Mouse (Mus musculus) erythroblast, adult 5-6 weeks (primary cell): ENCODE results near the gene Asap3. TPM values are rescaled to one million over a fixed set of nuclear protein-coding genes. Genes with fewer than 3 reads are reported as not detected.

Experiments used
- ATAC-seq: replicated peaks from 2 replicates; pipeline ENCODE4 v1.8.0; 2016; ENCODE audit warnings: moderate number of reproducible peaks, mild to moderate bottlenecking, moderate TSS enrichment, inconsistent platforms; ENCODE audit not compliant: poor library complexity, low FRiP score, severe bottlenecking
- total RNA-seq, 2 experiments: library from RNA; stranded (forward) in 1 of 2; stranded (reverse) in 1 of 2; fragments of 150-400 nt in 1 of 2; fragments of 200-764, 138-1000 nt in 1 of 2; gene quantifications; 2 replicates each; pipeline versions ENCODE4 v1.2.3 to v1.2.4; 2015 to 2017; ENCODE audit warnings: low replicate concordance in 2 of 2

Asap3 gene
- total RNA-seq, 2 experiments from 2014 or later = 0.19 to 0.43 TPM

DNA sequence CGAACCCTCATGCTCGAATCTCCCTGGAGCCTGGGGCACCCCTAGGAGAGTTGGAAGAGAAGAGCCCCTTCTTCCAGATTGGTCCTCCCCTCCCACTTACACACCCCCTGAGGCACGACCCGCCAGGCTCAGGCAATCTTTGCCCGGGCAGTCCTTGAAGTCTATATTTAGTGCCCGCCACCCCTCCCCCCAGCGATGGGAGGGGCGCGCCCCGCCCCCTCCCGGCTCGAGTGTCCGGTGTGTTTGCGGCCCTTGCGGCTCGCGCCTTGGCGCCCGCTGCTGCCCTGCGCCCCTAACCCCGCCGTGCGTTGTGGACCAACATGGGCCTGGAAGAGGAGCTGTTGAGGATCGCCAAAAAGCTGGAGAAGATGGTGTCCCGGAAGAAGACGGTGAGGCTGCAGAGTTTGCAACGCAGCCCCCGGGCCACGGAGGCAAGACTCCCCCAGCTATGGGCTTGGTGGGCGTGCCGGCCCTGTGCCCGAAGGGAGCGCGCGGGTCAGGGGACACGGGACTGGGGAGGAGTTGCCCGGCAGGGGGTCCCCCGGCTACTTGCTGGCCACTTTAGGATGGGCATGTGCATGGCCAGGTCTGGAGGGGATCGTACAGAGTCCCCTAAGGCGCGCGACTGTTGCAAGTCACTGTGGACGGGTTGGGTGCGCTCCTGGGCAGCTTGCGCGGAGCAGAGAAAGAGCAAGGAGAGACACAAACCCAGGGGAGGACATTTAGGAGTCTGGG lies 41.7 kb downstream of the Asap3 start, which contains the start of gene Tcea3:
Gene Tcea3 (plus strand): TSS at position 1 of the 735 bp plus-strand sequence.
- no peak for ATAC-seq

GRCm38 (mm10) chr4:136248464-136249331 lies 42.5 kb downstream of the Asap3 start:
- ATAC-seq = no peak

DNA sequence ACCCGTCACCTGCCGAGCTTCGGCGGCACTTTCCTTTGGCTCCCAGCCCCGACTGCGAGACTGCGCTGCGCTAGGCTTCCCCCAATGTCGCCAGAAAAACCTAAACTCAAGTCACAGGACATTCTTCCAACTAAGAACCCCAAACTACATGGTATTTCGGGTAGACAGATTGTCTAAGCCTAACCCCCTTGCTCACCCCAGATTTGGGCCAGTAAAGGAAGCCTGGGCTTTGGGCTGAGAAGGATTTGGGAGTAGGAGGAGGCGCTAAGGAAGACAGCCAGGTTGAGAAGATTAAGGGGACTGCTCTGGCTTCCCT lies 43.1 kb downstream of the Asap3 start:
- ATAC-seq = no peak

DNA sequence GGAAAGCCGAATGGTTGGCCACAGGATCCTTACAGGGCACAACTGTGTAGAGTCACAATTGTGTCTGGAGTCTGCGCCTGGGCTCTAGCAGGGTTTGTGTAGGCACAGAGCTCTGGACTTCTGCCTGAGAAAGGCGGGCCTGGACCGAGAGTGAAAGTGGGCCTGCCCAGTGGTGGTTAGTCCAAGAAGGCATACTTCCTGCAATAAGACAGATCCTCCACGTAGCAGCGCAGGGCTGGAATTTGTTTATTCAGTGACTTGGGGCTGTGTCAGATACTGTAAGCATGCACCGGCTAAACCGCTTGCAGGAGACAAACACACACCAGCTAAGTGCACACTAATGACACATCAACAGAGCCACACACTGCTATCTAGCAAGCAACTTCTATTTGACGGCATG lies 43.6 kb downstream of the Asap3 start:
- ATAC-seq = no peak

DNA sequence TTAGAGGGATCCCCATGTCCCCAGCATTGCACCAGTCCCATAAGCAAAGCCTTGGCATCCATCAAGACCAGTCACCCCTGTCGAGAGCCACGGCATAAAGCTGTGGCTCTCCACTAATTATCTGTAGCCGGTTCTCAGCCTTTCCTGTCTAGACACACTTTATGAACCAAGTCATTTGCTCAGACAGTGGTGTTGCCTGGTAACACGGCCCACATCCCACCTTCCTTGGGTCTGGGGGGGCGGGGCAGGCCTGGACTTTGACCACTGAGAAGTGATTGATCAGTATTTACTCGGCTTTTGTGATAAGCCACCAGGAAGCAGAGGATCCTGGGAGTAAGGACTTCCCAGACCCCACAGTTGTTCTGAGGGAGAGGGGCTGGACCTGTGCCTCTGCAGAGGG lies 49.8 kb downstream of the Asap3 start:
- ATAC-seq = no peak

DNA sequence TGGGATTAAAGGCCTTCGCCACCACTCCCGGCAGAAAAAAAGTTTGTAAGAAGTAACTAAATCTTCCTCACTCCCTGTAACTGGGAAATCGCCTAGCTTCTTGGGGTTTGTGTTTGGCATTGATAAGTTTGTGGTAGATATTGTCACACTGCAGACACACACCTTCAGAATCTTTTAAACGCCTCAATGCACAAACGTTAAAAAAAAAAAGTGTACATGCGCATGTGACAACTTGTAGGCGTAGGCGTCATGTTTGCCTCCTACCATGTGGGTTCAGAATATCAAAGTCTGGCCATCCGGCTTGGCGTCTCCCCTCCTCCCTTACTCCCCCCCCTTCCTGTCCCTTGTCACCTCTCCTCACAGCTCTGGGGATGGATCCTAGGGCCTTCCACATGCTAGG lies 50.5 kb downstream of the Asap3 start:
- ATAC-seq = no peak

GRCm38 (mm10) chr4:136259916-136260315 lies 53.8 kb downstream of the Asap3 start:
- no peak for ATAC-seq

GRCm38 (mm10) chr4:136260491-136261180 lies 54.5 kb downstream of the Asap3 start:
- peak; percentile 80 for ATAC-seq

- ATAC-seq = no peak
Measured at GRCm38 (mm10) chr4:136261912-136262311, 55.7 kb downstream of the Asap3 start.

DNA sequence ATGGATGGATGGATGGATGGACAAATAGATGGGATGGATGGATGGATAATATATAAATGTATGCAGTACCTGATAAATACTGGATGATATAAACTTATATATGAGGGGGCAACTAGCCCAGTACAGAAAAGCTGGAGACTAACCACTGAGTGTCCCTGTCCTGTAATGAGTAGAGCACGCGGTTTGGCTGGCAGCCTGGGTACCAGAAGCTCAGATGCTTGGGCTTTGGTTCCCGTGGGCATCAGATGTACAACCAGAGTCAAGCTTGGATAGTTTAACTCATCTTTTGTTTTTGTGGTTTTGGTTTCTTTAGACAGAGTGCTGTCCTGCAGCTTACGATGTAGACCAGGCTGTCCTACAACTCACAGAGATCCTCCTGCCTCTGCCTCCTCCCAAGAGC lies 57.4 kb downstream of the Asap3 start:
- no peak for ATAC-seq

GRCm38 (mm10) chr4:136266716-136267343 lies 60.7 kb downstream of the Asap3 start:
- no peak for ATAC-seq

DNA sequence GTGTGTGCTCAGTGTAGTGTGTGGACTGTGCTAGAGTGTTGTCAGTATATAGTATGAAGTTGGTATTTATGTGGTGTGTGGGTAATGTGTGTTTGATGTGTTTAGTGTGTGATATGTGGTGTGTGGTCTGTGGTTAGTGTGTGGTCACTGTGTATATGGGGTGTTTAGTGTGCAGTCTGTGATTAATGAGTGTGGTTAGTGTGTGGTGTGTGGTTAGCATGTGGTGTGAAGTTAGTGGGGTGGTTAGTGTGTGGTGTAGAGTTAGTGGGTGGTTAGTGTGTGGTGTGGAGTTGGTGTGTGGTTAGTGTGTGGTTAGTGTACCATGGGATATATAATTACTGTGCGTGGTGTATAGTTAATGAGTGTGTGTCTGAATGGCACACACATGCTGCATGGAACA lies 62.7 kb downstream of the Asap3 start:
- ATAC-seq = 0 out of 2 replicates have a peak, but pooled peaks have one; percentile 20

DNA sequence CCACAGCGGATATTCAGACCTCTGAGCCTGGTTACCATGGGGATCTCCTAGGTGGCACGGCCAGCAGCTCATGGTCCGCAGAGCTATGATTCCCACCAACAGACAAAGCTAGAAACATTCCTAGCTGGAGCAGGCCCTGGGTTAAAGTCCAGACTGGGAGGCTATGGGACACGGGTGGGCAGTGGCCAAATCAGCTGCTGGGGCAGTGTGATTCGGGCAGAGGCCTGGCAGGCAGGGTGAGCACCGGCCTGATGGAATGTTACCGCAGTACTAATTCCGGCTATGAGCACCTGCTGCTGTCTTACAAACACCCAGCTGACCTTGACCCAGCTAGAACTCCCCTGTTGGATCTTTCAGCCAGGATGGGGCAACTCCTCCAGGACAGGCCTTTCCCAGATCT lies 64.5 kb downstream of the Asap3 start:
- ATAC-seq = no peak

DNA sequence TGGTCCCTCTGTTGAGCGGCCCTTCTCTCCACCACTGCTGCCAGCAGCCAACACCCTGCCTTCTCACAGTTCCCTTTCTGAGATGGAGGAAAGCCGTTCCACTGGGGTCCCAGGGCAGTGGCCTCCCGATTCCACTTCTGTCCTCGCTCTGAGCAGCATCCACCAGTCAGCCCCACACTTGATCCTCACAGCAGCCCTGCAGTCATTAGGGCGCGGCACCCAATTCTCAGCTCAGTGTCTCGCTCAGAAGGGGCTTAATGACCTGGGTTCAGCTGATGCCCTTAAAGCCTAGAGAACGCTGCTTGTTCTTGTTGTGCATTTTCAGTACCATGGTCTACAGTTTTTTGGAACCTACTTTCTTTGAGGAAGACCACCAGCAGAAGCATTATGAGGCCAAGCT lies 74.9 kb downstream of the Asap3 start:
- no peak for ATAC-seq

- ATAC-seq = no peak
Measured at GRCm38 (mm10) chr4:136281611-136282010, 75.4 kb downstream of the Asap3 start.

- no peak for ATAC-seq
Measured at GRCm38 (mm10) chr4:136282621-136283480, 76.7 kb downstream of the Asap3 start.

DNA sequence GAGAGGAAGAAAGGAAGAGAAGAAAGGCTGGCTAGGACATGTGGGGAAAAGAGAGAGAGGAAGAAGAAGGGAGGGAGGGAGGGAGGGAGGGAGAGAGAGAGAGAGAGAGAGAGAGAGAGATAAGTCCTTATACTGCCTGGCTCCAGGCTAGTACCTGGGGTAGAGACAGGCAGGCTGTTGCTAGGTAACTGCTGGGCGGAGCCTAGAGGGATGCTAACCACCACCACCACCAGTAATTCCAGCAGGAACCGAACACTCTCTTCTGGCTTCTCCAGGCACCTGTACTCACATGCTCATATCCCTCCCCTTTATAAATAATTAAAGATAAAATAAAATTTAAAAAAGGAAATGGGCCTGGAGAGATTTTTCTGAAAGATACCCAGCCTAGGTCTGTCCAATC lies 77.6 kb downstream of the Asap3 start:
- no peak for ATAC-seq

GRCm38 (mm10) chr4:136284455-136284854 lies 78.3 kb downstream of the Asap3 start, which contains the start of gene Zfp46:
Gene Zfp46, plus strand, starts transcription at chr4:136284683.
- no peak for ATAC-seq

DNA sequence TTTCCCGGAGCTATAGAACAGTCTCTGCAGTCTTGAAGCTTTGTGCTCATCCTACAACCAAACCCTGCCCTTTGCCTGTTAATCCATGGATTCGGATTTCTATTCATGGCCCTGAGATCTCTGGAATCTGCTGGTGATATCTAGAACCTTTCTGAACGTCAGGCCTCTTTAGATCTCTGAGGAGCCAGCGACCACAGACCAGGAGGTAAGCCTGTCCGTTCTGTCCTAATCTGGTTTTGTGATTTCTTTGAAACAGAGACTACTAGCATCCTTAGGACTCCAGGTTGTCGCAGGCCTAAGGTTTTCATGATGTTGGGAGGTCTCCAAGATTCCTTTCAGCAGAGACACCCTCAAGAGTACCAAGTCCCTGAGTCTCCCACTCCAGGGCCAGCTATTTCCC lies 78.7 kb downstream of the Asap3 start:
- ATAC-seq = no peak
